Mouse (Mus musculus): ENCODE results near the gene Paxbp1. TPM values are rescaled to one million over a fixed set of nuclear protein-coding genes. Genes with fewer than 3 reads are reported as not detected.

The Paxbp1 gene
- polyA plus RNA-seq, 1 experiment from 2014 or later: 51.8 TPM

- Histone ChIP-seq H3K9me3 (ENCODE audit: control insufficient read depth, low read length) (no peaks in the 10 kb centered on the region), H3K4me1 (ENCODE audit: control insufficient read depth, insufficient read depth, low read length) (no peaks in the 10 kb centered on the region), H3K27ac (replicated peaks; ENCODE audit: low read depth, low read length) (no peak overlapping the region), H3K36me3 (ENCODE audit: control insufficient read depth, insufficient read depth, low read length) (peaks cover 55% of the 10 kb centered on the region), H3K27me3 (replicated peaks; ENCODE audit: control insufficient read depth, insufficient read depth, low read length) (no peaks in the 10 kb centered on the region), H3K4me3 (ENCODE audit: low read depth, low read length) (no peak overlapping the region), H3K9ac (ENCODE audit: low read depth, low read length) (no peak overlapping the region), H3K4me2 (ENCODE audit: low read depth, low read length) (no peak overlapping the region)
- ATAC-seq (ENCODE audit: low read depth) (no peak), DNase-seq (ENCODE audit: low spot score) (no peak)
- 85% methylated on average over 10 of the region's 10 CpGs for WGBS
Observed at GRCm38 (mm10) chr16:90964302-90964701, 80.0 kb downstream of the Paxbp1 start.

Other genes starting within 250 kb of the Paxbp1 start
- gene Urb1, start 234.1 kb downstream of the Paxbp1 start, polyA plus RNA-seq (2014; fragmentation: Nextera tagmentation; extraction: Ambion mirVana): 11.6 and 12.6 TPM in 2 replicates
- gene Eva1c, start 217.8 kb downstream of the Paxbp1 start, polyA plus RNA-seq (2014; fragmentation: Nextera tagmentation; extraction: Ambion mirVana): 3.7 and 4.5 TPM in 2 replicates
- gene Cfap298, start 109.4 kb downstream of the Paxbp1 start, polyA plus RNA-seq (2014; fragmentation: Nextera tagmentation; extraction: Ambion mirVana): 34.5 and 37.8 TPM in 2 replicates
- 15.6 and 15.8 TPM in 2 replicates for gene Synj1, start 33.2 kb downstream of the Paxbp1 start, polyA plus RNA-seq (2014; fragmentation: Nextera tagmentation; extraction: Ambion mirVana)
- gene 4932438H23Rik, start 50.6 kb upstream of the Paxbp1 start, polyA plus RNA-seq (2014; fragmentation: Nextera tagmentation; extraction: Ambion mirVana): 0.49 and 0.72 TPM in 2 replicates
- 1.1 and 1.3 TPM in 2 replicates for gene Olig2, start 180.9 kb upstream of the Paxbp1 start, polyA plus RNA-seq (2014; fragmentation: Nextera tagmentation; extraction: Ambion mirVana)
- 4.1 and 4.2 TPM in 2 replicates for gene Olig1, start 225.2 kb upstream of the Paxbp1 start, polyA plus RNA-seq (2014; fragmentation: Nextera tagmentation; extraction: Ambion mirVana)

Data from embryonic facial prominence, embryonic 14.5 days (tissue).